In genomic region chr13:54608666-54609065, GRCm38 (mm10) we compare ENCODE assay signal across 9 mouse cellular contexts. TPM values are rescaled to one million over a fixed set of nuclear protein-coding genes. Genes with fewer than 3 reads are reported as not detected.
DNase-seq lines count a peak whose midpoint lies in the region; ATAC-seq lines count a peak whose summit lies in the region.
"Had no signal": no experiment of that assay in that cellular context is flagged by ENCODE, and none has a peak within 500 bp of the region (broad histone marks: within the 10 kb centered on the region; RNA-seq: fewer than 3 reads in every experiment).

No protein-coding gene starts in this region.

- intact Hi-C loops in gastrocnemius, postnatal 14 days (cut with DNase I; ENCODE audit: low total_unique reads) = no loop called here

- H3K4me3 ChIP-seq in limb, embryonic 13.5 days = no peak overlapping the region
- no peak overlapping the region for H3K4me3 ChIP-seq in limb, embryonic 10.5 days
- peak overlapping the region; percentile 8; the same call in 1 of the 2 replicates for H3K4me3 ChIP-seq in brown adipose tissue, adult 24 weeks (ENCODE audit: insufficient read depth, low read depth, low read length)
- no peak overlapping the region for H3K4me3 ChIP-seq in intestine, embryonic 16.5 days (ENCODE audit: low read length)

- no peak for ATAC-seq in limb, embryonic 13.5 days (ENCODE audit: low FRiP score, low read depth)
- no peak for ATAC-seq in intestine, embryonic 16.5 days

- H3K36me3 ChIP-seq in limb, embryonic 13.5 days = no peaks in the 10 kb centered on the region; the same call in 1 of the 2 replicates
- H3K36me3 ChIP-seq in limb, embryonic 10.5 days = no peaks in the 10 kb centered on the region
- 0 out of 2 replicates have a peak, but pooled peaks cover 2% of the 10 kb centered on the region for H3K36me3 ChIP-seq in intestine, embryonic 16.5 days (ENCODE audit: control insufficient read depth, insufficient read depth, low read length)

- H3K4me2 ChIP-seq in limb, embryonic 13.5 days (replicated peaks) = peak overlapping the region; percentile 14; the same call in 1 of the 2 replicates
- 0 out of 2 replicates have a peak overlapping the region, but pooled peaks have one; percentile 11 for H3K4me2 ChIP-seq in intestine, embryonic 16.5 days (ENCODE audit: low read depth, low read length)

- WGBS in limb, embryonic 13.5 days = 19% methylated on average over 8 of the region's 8 CpGs
- WGBS in limb, embryonic 10.5 days = 25% methylated on average over 8 of the region's 8 CpGs
- 36% methylated on average over 8 of the region's 8 CpGs for WGBS in intestine, embryonic 16.5 days

- no peaks in the 10 kb centered on the region for H3K9me3 ChIP-seq in limb, embryonic 13.5 days
- no peaks in the 10 kb centered on the region for H3K9me3 ChIP-seq in limb, embryonic 10.5 days (replicated peaks)
- H3K9me3 ChIP-seq in intestine, embryonic 16.5 days (ENCODE audit: control insufficient read depth, low read length) = no peaks in the 10 kb centered on the region

- 0 out of 2 replicates have a peak overlapping the region, but pooled peaks have one; percentile 43 for H3K9ac ChIP-seq in limb, embryonic 13.5 days
- H3K9ac ChIP-seq in intestine, embryonic 16.5 days (ENCODE audit: low read depth, low read length) = peak overlapping the region; percentile 43

- H3K4me1 ChIP-seq in limb, embryonic 13.5 days = peaks cover 27% of the 10 kb centered on the region
- peaks cover 28% of the 10 kb centered on the region for H3K4me1 ChIP-seq in limb, embryonic 10.5 days
- H3K4me1 ChIP-seq in brown adipose tissue, adult 24 weeks (ENCODE audit: control insufficient read depth, insufficient read depth, insufficient read length, low read length) = peaks cover 8% of the 10 kb centered on the region
- peaks cover 31% of the 10 kb centered on the region for H3K4me1 ChIP-seq in intestine, embryonic 16.5 days (ENCODE audit: control insufficient read depth, insufficient read depth, low read length)

- H3K27me3 ChIP-seq in limb, embryonic 13.5 days = peaks cover 10% of the 10 kb centered on the region; the same call in 1 of the 2 replicates
- H3K27me3 ChIP-seq in limb, embryonic 10.5 days (ENCODE audit: low read depth, poor library complexity, severe bottlenecking) = peaks cover 34% of the 10 kb centered on the region
- no peaks in the 10 kb centered on the region for H3K27me3 ChIP-seq in intestine, embryonic 16.5 days (replicated peaks; ENCODE audit: control insufficient read depth, insufficient read depth, low read length)

- H3K27ac ChIP-seq in limb, embryonic 13.5 days = no peak overlapping the region
- no peak overlapping the region for H3K27ac ChIP-seq in limb, embryonic 10.5 days
- H3K27ac ChIP-seq in brown adipose tissue, adult 24 weeks (replicated peaks; ENCODE audit: low read depth, low read length) = peak overlapping the region; percentile 8; the same call in 1 of the 2 replicates
- H3K27ac ChIP-seq in intestine, embryonic 16.5 days (ENCODE audit: low read length) = 0 out of 2 replicates have a peak overlapping the region, but pooled peaks have one; percentile 3
- H3K27ac ChIP-seq: kidney, postnatal 0 days had no signal

- DNase-seq in limb, embryonic 10.5 days (ENCODE audit: low spot score) = no peak
- peak; percentile 50 for DNase-seq in gastrocnemius, postnatal 14 days
- peak; percentile 33 for DNase-seq in right cerebral cortex, postnatal 25 days
- DNase-seq in c-Kit-positive CD71-positive TER-119-positive erythroid progenitor cells, embryonic 14.5 days (ENCODE audit: low spot score) = no peak
- DNase-seq in thymus, adult 18-20 months = no peak

RNA-seq across cellular contexts. Expression of gene Cltb, which starts 2.5 kb away (rescaled TPM):
- 30.3 and 31.2 TPM in 2 replicates for polyA plus RNA-seq in limb, embryonic 13.5 days (2015; fragmentation: Nextera tagmentation; extraction: Ambion mirVana)
- 8.5 and 12.3 TPM in 2 replicates for polyA plus RNA-seq in limb, embryonic 10.5 days (2016; fragmentation: Nextera tagmentation; extraction: Ambion mirVana)
- polyA plus RNA-seq in brown adipose tissue, adult 24 weeks (2012; ENCODE audit: insufficient read depth, insufficient read length, missing spikeins) = 44.2 and 48.8 TPM in 2 replicates
- total RNA-seq in gastrocnemius, postnatal 14 days (2021) = 10 to 100 TPM; 86.4 to 95.0 TPM
- polyA plus RNA-seq in intestine, embryonic 16.5 days (2015; fragmentation: Nextera tagmentation; extraction: Ambion mirVana) = 80.1 and 87.4 TPM in 2 replicates

RNA-seq across cellular contexts. Expression of gene Faf2, which starts 12.9 kb away (rescaled TPM):
- polyA plus RNA-seq in limb, embryonic 13.5 days (2015; fragmentation: Nextera tagmentation; extraction: Ambion mirVana) = 85.8 and 90.0 TPM in 2 replicates
- 75.7 and 87.7 TPM in 2 replicates for polyA plus RNA-seq in limb, embryonic 10.5 days (2016; fragmentation: Nextera tagmentation; extraction: Ambion mirVana)
- polyA plus RNA-seq in brown adipose tissue, adult 24 weeks (2012; ENCODE audit: insufficient read depth, insufficient read length, missing spikeins) = 26.1 and 26.3 TPM in 2 replicates
- 10 to 100 TPM; 16.8 to 17.7 TPM for total RNA-seq in gastrocnemius, postnatal 14 days (2021)
- 61.0 and 70.2 TPM in 2 replicates for polyA plus RNA-seq in intestine, embryonic 16.5 days (2015; fragmentation: Nextera tagmentation; extraction: Ambion mirVana)

RNA-seq across cellular contexts. Expression of gene Higd2a, which starts 18.7 kb away (rescaled TPM):
- 165 and 168 TPM in 2 replicates for polyA plus RNA-seq in limb, embryonic 13.5 days (2015; fragmentation: Nextera tagmentation; extraction: Ambion mirVana)
- 143 and 148 TPM in 2 replicates for polyA plus RNA-seq in limb, embryonic 10.5 days (2016; fragmentation: Nextera tagmentation; extraction: Ambion mirVana)
- polyA plus RNA-seq in brown adipose tissue, adult 24 weeks (2012; ENCODE audit: insufficient read depth, insufficient read length, missing spikeins) = 305 and 329 TPM in 2 replicates
- 100 to 1,000 TPM; 126 to 131 TPM for total RNA-seq in gastrocnemius, postnatal 14 days (2021)
- polyA plus RNA-seq in intestine, embryonic 16.5 days (2015; fragmentation: Nextera tagmentation; extraction: Ambion mirVana) = 260 TPM in 2 replicates

RNA-seq across cellular contexts. Expression of gene Nop16, which starts 18.8 kb away (rescaled TPM):
- polyA plus RNA-seq in limb, embryonic 13.5 days (2015; fragmentation: Nextera tagmentation; extraction: Ambion mirVana) = 91.5 and 91.9 TPM in 2 replicates
- 112 and 143 TPM in 2 replicates for polyA plus RNA-seq in limb, embryonic 10.5 days (2016; fragmentation: Nextera tagmentation; extraction: Ambion mirVana)
- 16.0 and 18.0 TPM in 2 replicates for polyA plus RNA-seq in brown adipose tissue, adult 24 weeks (2012; ENCODE audit: insufficient read depth, insufficient read length, missing spikeins)
- 10 to 100 TPM; 17.6 to 19.4 TPM for total RNA-seq in gastrocnemius, postnatal 14 days (2021)
- polyA plus RNA-seq in intestine, embryonic 16.5 days (2015; fragmentation: Nextera tagmentation; extraction: Ambion mirVana) = 75.3 and 91.4 TPM in 2 replicates

RNA-seq across cellular contexts. Expression of gene Arl10, which starts 33.9 kb away (rescaled TPM):
- 33.6 and 39.5 TPM in 2 replicates for polyA plus RNA-seq in limb, embryonic 13.5 days (2015; fragmentation: Nextera tagmentation; extraction: Ambion mirVana)
- 28.8 and 31.5 TPM in 2 replicates for polyA plus RNA-seq in limb, embryonic 10.5 days (2016; fragmentation: Nextera tagmentation; extraction: Ambion mirVana)
- 3.7 and 6.7 TPM in 2 replicates for polyA plus RNA-seq in brown adipose tissue, adult 24 weeks (2012; ENCODE audit: insufficient read depth, insufficient read length, missing spikeins)
- 1 to 10 TPM; 2.9 to 3.7 TPM for total RNA-seq in gastrocnemius, postnatal 14 days (2021)
- polyA plus RNA-seq in intestine, embryonic 16.5 days (2015; fragmentation: Nextera tagmentation; extraction: Ambion mirVana) = 18.8 and 21.5 TPM in 2 replicates

Comparison
In these comparisons a context has a peak if more than half of its experiments do, and no peak if none do; other contexts are left out.
1. H3K27ac ChIP-seq: peak in brown adipose tissue, adult 24 weeks (single experiment) and intestine, embryonic 16.5 days (single experiment); none in limb, embryonic 13.5 days (single experiment) and limb, embryonic 10.5 days (single experiment).
2. DNase-seq: peak in gastrocnemius, postnatal 14 days (single experiment) and right cerebral cortex, postnatal 25 days (single experiment); none in limb, embryonic 10.5 days (single experiment), c-Kit-positive CD71-positive TER-119-positive erythroid progenitor cells, embryonic 14.5 days (single experiment) and thymus, adult 18-20 months (0 of 2).